Mouse (Mus musculus) cerebellum, adult 2 months (tissue): ENCODE measurements around the gene Rfc5. TPM values are rescaled to one million over a fixed set of nuclear protein-coding genes. Genes with fewer than 3 reads are reported as not detected.
A peak's percentile ranks its signal among the peaks of the same experiment; 100 is the strongest.
"Not testable (repeated sequence)": the region's sequence is repeated elsewhere in the genome, so short reads cannot be mapped to it uniquely, and the experiment has no call there.

Source experiments
- DNase-seq, 2 experiments: peaks; one replicate each; pipeline ENCODE4 v3.0.0; 2021
- H3K27ac ChIP-seq: fragments of 200-500 bp; 2 replicates; pipeline ENCODE4 v1.5.1; 2012; ENCODE audit warnings: low read length, control low read depth, inconsistent platforms; ENCODE audit not compliant: insufficient read depth
- H3K27me3 ChIP-seq: fragments of 200-500 bp; 2 replicates; pipeline ENCODE4 v1.6.1; 2012; ENCODE audit warnings: inconsistent platforms, mild to moderate bottlenecking, low read length, moderate library complexity; ENCODE audit not compliant: control insufficient read depth, insufficient read depth
- H3K4me1 ChIP-seq: fragments of 200-500 bp; 2 replicates; pipeline ENCODE4 v1.6.1; 2011; ENCODE audit warnings: low read length; ENCODE audit not compliant: control insufficient read depth, insufficient read depth
- H3K4me3 ChIP-seq: fragments of 200-500 bp; replicated peaks from 2 replicates; pipeline ENCODE3; 2011; ENCODE audit warnings: mild to moderate bottlenecking, low read depth, low read length, control low read depth; ENCODE audit not compliant: insufficient read depth
- CTCF ChIP-seq: fragments of 200-500 bp; IDR thresholded peaks from 2 replicates; pipeline ENCODE4 v1.5.1; 2011; ENCODE audit warnings: low read depth, mild to moderate bottlenecking, control low read depth, low read length, moderate library complexity, borderline replicate concordance; ENCODE audit not compliant: insufficient read depth
- POLR2A ChIP-seq: fragments of 200-500 bp; IDR thresholded peaks from 2 replicates; pipeline ENCODE4 v1.6.1; 2011; ENCODE audit warnings: low read length, control low read depth, borderline replicate concordance; ENCODE audit not compliant: insufficient read depth
- WGBS: fragments of 180-500 bp; shearing (Covaris S2); methylation state at CpG from one replicate; pipeline ENCODE4 v1.1.7; 2018; 5-methylcytosine and 5-hydroxymethylcytosine counted together
- polyA plus RNA-seq: library from polyadenylated mRNA; depleted of rRNA; stranded (reverse); fragments of >200 nt; gene quantifications from 2 replicates; pipeline ENCODE4 v1.2.3, GENCODE M21; 2012

The Rfc5 gene
- polyA plus RNA-seq, 1 experiment = 9.9 TPM

DNA sequence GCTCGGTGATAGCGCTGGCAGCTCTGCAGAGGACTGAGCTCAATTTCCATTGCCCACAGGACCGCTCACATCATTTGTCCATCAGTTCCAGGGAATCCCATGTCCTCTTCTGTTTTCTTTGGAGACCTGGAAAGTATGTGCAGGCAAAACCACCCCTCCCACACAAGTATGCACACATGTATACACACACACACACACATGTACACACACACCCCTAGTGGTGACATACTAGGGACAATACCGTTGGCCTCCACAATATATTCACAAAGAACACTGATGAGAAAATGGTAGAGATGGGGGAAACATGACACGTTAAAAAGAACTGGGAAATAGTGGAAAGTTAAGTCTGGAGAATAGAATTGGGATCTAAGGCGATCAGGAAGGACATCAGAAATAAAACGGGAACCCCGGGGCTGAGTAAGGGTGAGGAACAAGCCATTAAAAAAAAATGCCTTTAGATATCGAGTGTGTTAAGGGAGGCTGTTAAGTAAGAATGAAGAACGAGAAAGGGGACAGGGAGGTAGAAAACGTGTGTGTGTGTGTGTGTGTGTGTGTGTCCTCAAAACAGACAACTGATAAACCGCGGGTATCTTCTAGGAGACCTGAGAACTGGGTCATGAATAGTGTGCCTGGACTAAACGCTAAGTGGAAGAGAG lies 33.1 kb downstream of the Rfc5 start:
- DNase-seq = no peak
- H3K27me3 ChIP-seq = 0 out of 2 replicates have a peak, but pooled peaks cover 1% of the 10 kb centered on the region
- H3K4me1 ChIP-seq = peaks cover 12% of the 10 kb centered on the region
- WGBS = 51% methylated on average over 14 of the region's 14 CpGs
- H3K27ac ChIP-seq = peak overlapping the region; percentile 37; the same call in 1 of the 2 replicates
- no peak for TF ChIP-seq CTCF
- no peak for TF ChIP-seq POLR2A
- H3K4me3 ChIP-seq = no peak overlapping the region

DNA sequence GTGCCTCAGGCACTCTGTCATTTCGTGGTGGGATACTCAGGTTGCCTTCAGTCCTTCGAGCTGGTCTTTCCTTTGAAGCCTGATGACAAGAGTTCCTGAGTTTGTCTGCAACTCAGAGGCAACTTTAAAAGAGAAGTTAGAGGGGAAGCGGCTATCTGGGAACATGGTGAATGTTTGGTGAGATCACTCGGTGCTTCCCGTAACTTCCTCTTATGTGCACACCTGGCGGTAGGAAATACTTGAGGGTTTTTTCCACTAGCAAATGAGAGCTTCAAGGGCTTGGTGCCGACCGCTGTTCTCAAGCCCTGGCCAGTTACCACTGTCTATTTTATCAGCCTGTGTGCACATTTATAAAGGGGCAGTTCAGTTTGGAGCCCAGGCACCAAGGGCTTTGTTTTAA lies 34.7 kb downstream of the Rfc5 start:
- Histone ChIP-seq H3K27ac (no peak overlapping the region), H3K27me3 (0 out of 2 replicates have a peak, but pooled peaks cover 1% of the 10 kb centered on the region), H3K4me1 (peaks cover 6% of the 10 kb centered on the region; the same call in 1 of the 2 replicates), H3K4me3 (no peak overlapping the region)
- WGBS = 79% methylated on average over 8 of the region's 8 CpGs
- TF ChIP-seq CTCF (no peak), POLR2A (no peak)
- no peak for DNase-seq

DNA sequence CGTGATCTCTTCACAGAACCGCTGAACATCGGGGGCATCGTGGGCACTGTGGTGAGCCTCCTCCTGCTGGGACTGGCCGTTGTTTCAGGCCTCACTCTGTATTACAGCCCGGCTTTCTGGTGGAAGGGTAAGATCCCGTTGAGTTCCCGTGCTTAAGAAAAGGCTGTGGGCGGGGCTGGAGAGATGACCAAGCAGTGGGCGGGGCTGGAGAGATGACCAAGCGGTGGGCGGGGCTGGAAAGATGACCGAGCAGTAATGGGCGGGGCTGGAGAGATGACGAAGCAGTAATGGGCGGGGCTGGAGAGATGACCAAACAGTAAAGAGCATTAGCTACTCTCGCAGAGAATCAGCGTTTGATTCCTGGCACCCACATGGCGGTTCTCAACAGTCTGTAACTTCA lies 40.6 kb downstream of the Rfc5 start:
- Histone ChIP-seq H3K27ac (no peak overlapping the region), H3K27me3 (no peaks in the 10 kb centered on the region), H3K4me3 (no peak overlapping the region), H3K4me1 (no peaks in the 10 kb centered on the region)
- TF ChIP-seq POLR2A (no peak), CTCF (no peak)
- DNase-seq = peak; percentile 48 to 53
- WGBS = 32% methylated on average over 19 of the region's 19 CpGs

DNA sequence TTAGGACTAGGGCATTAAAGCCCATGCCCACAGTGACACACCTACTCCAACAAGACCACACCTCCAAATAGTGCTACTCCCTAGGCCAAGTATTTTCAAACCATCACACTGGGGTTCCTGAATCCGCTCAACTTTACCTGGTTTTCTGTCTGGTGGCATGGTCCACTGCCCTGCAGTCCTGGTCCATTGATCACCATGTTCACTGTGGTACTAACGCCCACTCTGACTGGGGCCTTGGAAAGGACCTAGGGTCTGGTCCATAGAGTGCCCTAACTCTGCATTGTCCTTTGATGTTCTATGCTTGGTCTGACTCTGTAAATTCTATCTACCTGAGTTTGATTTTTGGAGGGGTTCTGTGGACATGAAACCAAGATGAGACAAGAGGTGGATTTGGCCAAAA lies 41.0 kb downstream of the Rfc5 start:
- Histone ChIP-seq H3K4me1 (no peaks in the 10 kb centered on the region), H3K27ac (no peak overlapping the region), H3K27me3 (no peaks in the 10 kb centered on the region), H3K4me3 (no peak overlapping the region)
- DNase-seq = no peak
- no peak for TF ChIP-seq CTCF
- no peak for TF ChIP-seq POLR2A
- 92% methylated on average over 2 of the region's 2 CpGs for WGBS

DNA sequence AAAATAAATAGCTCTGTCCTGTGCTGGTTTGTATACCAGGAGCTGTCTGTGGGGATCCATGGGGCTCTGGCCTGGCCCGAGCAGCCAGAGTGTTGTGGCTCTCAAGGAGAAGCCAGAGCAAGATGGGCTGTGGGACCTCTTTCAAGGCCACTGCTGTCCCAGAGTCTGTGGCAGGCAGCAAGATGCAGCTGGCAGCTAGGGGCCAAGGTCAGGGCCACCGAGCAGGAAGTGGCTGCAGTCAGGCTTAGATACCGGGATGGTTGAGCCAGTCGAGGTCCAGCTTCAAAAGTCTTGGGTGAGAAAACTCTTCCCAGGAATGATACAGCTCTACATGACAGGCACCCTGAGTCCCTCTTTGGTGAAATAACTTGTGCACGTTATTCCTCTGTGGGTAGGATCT lies 41.8 kb downstream of the Rfc5 start:
- Histone ChIP-seq H3K27me3 (no peaks in the 10 kb centered on the region), H3K27ac (no peak overlapping the region), H3K4me1 (no peaks in the 10 kb centered on the region), H3K4me3 (no peak overlapping the region)
- no peak for DNase-seq
- WGBS = 90% methylated on average over 5 of the region's 5 CpGs
- TF ChIP-seq CTCF (no peak), POLR2A (no peak)

DNA sequence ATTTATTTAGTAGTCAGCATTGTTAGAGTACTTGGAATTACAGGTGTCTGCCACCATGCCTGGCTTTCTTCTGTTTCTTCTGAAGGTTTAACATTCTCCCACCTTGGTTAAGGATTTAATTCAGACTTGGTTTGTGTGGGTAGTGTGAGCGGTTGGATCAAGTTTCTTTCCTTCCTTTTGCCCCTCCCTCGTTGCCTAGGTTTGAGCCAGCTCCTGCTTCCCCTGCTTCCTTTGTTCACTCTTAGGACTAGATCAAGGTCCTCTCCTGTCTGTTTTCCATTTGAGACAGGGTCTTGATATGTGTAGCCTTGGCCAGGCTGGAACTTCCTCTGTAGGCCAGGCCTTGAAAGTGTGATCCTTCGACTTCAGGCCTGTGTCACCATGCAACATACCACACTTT lies 42.6 kb downstream of the Rfc5 start:
- H3K4me3 ChIP-seq = no peak overlapping the region
- TF ChIP-seq CTCF = no peak
- no peak for TF ChIP-seq POLR2A
- H3K27ac ChIP-seq = no peak overlapping the region
- H3K27me3 ChIP-seq = no peaks in the 10 kb centered on the region
- WGBS = 69% methylated on average over 3 of the region's 3 CpGs
- no peak for DNase-seq
- H3K4me1 ChIP-seq = no peaks in the 10 kb centered on the region

DNA sequence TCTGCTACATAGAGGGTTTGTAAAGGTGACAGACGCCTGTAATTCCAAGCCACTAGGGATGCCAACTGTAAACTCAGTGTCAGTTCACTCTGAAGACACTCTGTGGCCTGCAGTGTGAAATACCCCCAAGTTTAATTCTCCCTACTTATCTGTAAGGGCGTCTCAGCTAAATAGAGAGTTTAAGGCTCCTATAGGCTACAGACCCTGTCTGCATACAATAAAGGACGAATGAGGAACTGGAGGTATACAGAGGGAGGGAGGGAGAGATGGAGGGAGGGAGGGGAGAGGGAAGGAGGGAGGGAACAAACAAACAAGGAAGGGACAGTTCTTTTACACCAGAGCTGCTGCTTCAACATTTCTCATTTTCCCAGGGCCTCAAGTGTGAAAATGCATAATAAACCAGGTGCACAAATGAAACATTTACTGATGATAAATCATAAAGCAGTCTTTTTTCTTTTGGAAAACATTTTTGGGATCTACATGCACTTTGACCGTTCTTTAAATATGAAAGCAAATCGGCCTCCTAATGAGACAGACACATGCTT lies 43.3 kb downstream of the Rfc5 start:
- DNase-seq = no peak
- H3K4me3 ChIP-seq = no peak overlapping the region
- WGBS = 85% methylated on average over 5 of the region's 5 CpGs
- H3K4me1 ChIP-seq = no peaks in the 10 kb centered on the region
- H3K27me3 ChIP-seq = no peaks in the 10 kb centered on the region
- no peak for TF ChIP-seq CTCF
- no peak for TF ChIP-seq POLR2A
- H3K27ac ChIP-seq = no peak overlapping the region

DNA sequence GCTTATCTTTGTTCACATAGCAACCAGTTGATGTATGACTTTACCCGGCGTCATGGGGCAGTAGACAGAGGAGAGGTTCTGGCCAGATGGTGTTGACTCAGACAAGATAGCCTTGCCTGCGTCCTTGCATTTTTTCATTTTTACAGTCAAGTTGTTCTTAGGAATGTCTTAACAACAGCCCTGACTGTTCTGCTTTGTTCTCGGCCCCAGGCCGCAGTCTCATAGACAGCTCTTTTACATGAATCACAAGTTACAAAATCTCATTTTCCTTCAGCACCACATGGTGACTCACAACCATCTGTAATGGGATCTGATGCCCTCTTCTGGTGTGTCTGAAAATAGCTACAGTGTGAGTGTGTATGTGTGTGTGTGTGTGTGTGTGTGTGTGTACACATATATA lies 44.4 kb downstream of the Rfc5 start:
- not testable (repeated sequence) for H3K4me3 ChIP-seq, H3K27me3 ChIP-seq, H3K4me1 ChIP-seq, DNase-seq, H3K27ac ChIP-seq
- WGBS = 84% methylated on average over 5 of the region's 5 CpGs
